In genomic region chr5:49965810-49966209, GRCm38 (mm10) we compare ENCODE assay signal across 21 mouse cellular contexts.
DNase-seq lines count a peak whose midpoint lies in the region; TF ChIP-seq lines count a peak whose summit lies in the region.
"Had no signal": no experiment of that assay in that cellular context is flagged by ENCODE, and none has a peak within 500 bp of the region (broad histone marks: within the 10 kb centered on the region; RNA-seq: fewer than 3 reads in every experiment).

No protein-coding gene starts in this region.

- no peak for TF ChIP-seq CTCF in lung, adult 2 months (IDR thresholded peaks at IDR 0.05; ENCODE audit: insufficient read depth, low read length)

- no peak for TF ChIP-seq POLR2A in lung, adult 2 months (IDR thresholded peaks at IDR 0.05; ENCODE audit: borderline replicate concordance, extremely low read depth, low read depth, low read length)

- H3K4me3 ChIP-seq in lung, adult 2 months (replicated peaks; ENCODE audit: extremely low read depth, low read depth, low read length): no peak overlapping the region
- H3K4me3 ChIP-seq: forebrain, embryonic 10.5 days; forebrain, embryonic 13.5 days; heart, embryonic 12.5 days; heart, embryonic 15.5 days had no signal

- DNase-seq in adrenal gland, postnatal 14 days: peak; percentile 19
- no peak for DNase-seq in adrenal gland, adult 18-20 months (ENCODE audit: low spot score in 2 of 2)
- DNase-seq in lung, adult 18-20 months: peak; percentile 12 to 46
- DNase-seq in lung, adult 2 months: no peak
- peak; percentile 25 for DNase-seq in lung, postnatal 14 days
- peak; percentile 16 to 54 for DNase-seq in lung, postnatal 4 days
- no peak for DNase-seq in thymus, adult 18-20 months
- no peak for DNase-seq in gastrocnemius, postnatal 10 days
- DNase-seq: adrenal gland, adult 2 months; adrenal gland, postnatal 25 days; cerebellum, adult 11-12 months; cerebellum, adult 8-10 months; cerebellum, postnatal 10 days; cerebellum, postnatal 36 days; gastrocnemius, postnatal 25 days; heart, postnatal 10 days; heart, postnatal 36 days had no signal

- WGBS in lung, adult 2 months: 51% methylated on average over 8 of the region's 8 CpGs

- peaks cover 16% of the 10 kb centered on the region for H3K4me1 ChIP-seq in lung, adult 2 months (ENCODE audit: control insufficient read depth, insufficient read depth, low read length)
- H3K4me1 ChIP-seq: forebrain, embryonic 10.5 days; forebrain, embryonic 13.5 days had no signal

Comparison
In these comparisons a context has a peak if more than half of its experiments do, and no peak if none do; other contexts are left out.
1. DNase-seq: peak in adrenal gland, postnatal 14 days (single experiment), lung, adult 18-20 months (2 of 2), lung, postnatal 14 days (single experiment) and lung, postnatal 4 days (2 of 2); none in adrenal gland, adult 18-20 months (0 of 2), lung, adult 2 months (single experiment), thymus, adult 18-20 months (0 of 2) and gastrocnemius, postnatal 10 days (single experiment).